Mouse (Mus musculus) urinary bladder, postnatal 36 days (tissue): Measurements from ENCODE around the gene Mcfd2.
A peak's percentile ranks its signal among the peaks of the same experiment; 100 is the strongest.

ENCODE experiments used
- DNase-seq, 2 experiments: peaks; one replicate each; pipeline ENCODE4 v3.0.0; 2022; ENCODE audit warnings: low spot score in 2 of 2, mixed read lengths in 1 of 2

Gene Mcfd2

GRCm38 (mm10) chr17:87288131-87288530, 22.4 kb upstream of the Mcfd2 start:
- DNase-seq, result peak in 1 of 2 experiments; percentile 12

DNA sequence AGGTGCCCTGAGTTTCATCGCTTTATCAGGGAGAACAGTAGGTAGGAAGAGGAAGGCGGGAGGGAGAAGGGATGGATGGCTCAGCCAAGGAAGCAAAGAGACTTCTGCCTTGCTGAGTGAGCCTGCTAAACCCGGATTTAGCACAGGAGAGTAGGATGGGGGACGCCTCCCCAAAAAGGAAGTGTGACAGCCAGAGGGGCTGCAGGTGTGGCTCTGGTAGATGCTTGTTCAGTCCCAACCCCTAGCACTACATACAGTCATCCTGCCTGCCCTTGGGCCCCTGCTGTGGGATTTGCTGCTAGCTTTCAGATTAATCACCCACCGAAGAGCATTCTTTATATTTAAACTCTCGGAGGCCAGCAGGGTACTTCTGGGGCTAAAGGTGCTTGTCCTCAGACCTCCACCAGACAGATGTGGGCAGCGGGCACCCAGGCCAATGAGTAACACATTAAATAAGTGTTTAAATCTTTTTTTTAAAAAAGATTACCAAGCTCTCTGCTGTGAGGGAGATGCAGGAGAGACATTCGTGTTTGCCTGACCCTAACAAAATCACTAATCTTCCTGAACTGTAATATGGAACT, 21.6 kb upstream of the Mcfd2 start:
- no peak for DNase-seq

GRCm38 (mm10) chr17:87286481-87287143, 20.9 kb upstream of the Mcfd2 start:
- no peak for DNase-seq

- DNase-seq, result no peak
Observed at GRCm38 (mm10) chr17:87285731-87286465, 20.2 kb upstream of the Mcfd2 start.

DNA sequence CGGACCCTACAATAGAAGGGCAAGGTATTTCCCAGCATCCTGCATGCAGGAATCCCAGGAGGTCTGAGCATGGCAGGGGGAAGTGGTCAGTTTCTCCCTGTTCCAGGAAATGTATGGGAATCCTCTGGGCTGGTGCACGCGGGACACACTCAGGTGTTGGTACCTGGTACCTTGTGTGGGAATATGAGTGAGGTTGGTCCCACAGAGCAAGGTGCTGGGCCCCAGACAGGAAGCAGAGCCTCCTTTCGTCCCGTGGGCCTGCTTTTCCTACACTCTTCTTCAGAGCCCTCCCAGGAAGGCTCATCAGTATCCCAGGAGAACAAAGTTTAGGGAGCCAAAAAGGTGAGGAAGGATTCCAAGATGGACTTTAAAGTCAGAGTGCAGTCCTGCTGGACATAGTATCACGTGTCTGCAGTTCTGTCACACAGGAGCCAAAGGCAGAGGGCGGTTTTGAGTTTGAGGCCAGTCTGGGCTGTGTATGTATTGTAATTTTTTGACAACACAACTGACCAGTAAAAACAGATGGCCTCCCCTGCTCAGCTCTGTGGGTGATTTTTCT, 18.8 kb upstream of the Mcfd2 start:
- no peak for DNase-seq

- DNase-seq, result peak in 1 of 2 experiments; percentile 44
Observed at GRCm38 (mm10) chr17:87283755-87284481, 18.2 kb upstream of the Mcfd2 start.

DNA sequence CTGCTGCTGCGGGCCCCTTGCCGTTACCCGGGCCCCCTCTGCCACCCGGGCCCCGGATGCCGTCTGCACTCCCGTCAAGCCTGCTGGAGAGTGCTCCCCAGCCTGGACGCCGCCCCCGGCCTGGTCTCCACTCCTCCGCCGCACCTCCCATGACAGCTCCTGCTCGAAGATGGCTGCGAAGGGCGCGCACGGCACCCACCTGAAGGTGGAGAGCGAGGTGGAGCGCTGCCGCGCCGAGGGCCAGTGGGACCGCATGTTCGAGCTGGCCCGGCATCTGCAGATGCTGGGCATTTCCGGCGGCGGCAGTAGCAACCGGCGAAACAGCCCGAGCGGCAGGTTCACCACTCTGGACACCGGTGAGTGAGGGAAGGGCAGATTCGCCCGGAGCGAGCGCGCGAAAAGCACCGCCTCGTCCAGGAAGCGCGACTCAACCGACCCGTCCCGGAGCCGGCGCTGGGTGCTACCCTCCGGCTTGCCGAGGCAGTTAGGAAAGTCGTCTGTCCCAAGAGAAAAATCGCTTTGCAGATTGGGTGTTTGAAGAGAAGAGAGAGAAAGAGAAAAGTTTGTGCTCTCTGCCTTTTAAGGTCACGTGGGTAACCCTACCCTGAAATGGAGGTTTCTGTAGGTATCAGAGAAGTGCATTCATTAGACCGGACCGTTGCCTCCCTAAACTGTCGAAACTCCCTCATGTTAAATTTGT, 17.5 kb upstream of the Mcfd2 start:
- DNase-seq, result peak; percentile 57 to 62

DNA sequence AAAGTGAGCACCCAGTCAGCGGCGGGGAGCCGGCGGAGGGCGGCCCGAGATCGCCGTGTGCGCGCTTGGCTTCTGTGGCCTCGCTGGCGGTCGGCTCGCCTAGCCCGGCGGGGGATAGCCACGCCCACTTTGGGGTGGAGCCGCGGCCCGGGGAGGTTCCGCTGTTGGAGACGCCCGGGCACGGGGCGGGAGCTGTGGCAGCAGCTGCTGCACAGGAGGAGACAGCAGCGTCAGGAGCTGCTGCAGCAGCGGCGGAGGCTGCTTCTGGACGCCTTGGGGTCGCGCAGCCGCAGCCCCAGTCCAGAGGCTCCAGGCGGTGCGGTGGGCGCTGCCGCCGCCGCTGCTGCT, 16.9 kb upstream of the Mcfd2 start, which contains the start of gene Ttc7:
Gene Ttc7 (plus strand): TSS at position 181 of the 348 bp plus-strand sequence.
- DNase-seq, result peak; percentile 97 to 99

GRCm38 (mm10) chr17:87282007-87282705, 16.4 kb upstream of the Mcfd2 start:
- DNase-seq, result peak; percentile 93 to 94

- no peak for DNase-seq
Observed at GRCm38 (mm10) chr17:87275363-87276341, 9.9 kb upstream of the Mcfd2 start.

DNA sequence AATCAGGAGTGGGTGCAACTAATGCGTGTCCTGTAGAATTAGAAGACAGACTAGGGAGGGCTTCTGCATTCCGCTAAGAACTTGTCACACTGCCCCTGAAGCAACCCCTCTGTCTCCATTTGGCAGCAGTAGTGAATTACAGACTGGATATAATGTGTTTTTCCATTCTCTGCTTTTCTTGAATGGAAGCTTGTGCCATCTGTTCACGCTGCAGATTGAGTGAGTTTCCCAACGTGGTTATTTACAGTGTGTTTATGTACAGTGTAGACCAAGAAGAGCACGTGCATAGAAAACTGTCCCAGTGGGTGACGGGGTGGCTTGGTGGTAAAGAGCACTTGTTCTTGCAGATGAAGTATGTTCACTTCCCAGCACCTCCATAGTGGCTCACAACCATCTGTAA, 3.7 kb upstream of the Mcfd2 start:
- no peak for DNase-seq

DNA sequence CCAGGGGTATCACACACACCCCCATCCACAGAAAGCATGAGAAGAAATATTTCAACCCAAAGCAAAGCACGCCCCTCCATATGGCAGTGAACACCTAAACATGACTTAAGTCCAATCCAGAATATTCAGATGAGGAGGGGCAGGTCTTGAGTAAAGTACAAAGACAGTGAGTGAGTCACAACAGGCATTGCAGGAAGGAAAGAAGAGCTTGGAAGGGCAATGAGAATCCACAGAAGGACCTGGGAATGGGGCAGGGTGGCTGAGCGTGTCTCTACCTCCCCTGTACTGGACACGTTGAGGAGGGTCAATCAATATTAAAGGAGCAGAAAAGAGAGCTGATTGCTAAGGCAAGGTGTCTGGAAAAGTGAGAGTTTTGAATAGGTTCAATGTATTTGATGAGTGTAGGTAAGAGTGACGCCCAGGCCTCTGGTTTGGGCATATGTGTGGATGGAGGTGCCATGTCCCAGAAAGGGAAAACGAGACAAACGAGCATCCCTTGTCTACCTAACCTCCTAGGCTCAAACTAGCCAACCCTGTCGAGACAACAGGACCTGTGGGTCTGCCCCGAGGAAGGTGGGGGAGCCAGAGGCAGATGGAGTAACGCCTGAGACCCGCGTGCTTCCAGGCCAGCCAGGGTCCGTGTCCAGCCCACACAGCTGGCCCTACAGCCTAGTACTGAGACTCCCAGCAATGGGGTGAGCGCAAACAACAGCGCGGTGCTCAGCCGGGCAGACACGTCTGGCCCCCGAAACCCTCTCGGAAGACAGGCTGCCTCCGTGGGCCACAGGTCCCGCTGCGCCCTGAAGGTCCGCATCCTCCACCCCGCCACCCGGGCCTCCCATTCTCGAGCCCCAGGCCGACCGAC, 576 bp downstream of the Mcfd2 start:
- DNase-seq, result no peak

- no peak for DNase-seq
Observed at GRCm38 (mm10) chr17:87264054-87264830, 1.5 kb downstream of the Mcfd2 start.

- DNase-seq, result no peak
Observed at GRCm38 (mm10) chr17:87263401-87263800, 2.3 kb downstream of the Mcfd2 start.

DNA sequence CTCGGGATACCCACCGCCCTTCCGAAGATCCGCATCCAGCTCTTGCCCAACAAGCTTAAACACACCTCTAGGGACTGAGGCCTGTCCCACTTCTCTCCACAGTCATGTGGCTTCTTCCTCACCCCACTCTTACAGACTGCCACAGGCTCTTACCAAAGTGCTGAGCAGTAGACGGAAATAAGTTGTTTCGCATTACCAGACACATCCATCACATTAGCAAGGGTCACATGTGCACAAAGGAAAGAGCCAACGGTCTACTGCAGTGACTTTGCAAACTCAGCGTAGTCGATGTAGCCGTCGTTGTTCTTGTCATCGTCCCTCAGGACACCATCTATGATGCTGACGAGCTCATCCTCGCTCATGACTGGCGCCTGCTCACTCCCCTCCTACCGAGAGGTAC, 10.1 kb downstream of the Mcfd2 start:
- DNase-seq, result no peak

DNA sequence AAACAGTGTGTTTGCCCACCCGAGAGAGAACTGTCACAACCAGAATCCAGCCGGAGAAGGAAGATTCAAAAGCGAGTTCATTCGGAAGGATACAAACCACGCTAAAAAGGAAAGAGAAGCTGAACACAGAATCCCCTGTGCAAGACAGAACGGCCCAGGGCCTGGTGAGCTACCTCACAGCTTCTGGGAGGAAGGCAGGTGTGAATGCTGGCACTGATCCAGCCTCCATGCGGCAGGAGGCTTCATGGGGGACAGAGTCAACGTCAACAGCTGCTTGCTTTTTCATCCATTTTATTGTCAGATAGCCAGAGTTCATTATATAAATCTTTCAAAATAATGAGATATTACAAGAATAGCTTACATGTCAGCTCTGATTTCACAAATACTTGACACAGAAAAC, 11.4 kb downstream of the Mcfd2 start:
- DNase-seq, result no peak

- DNase-seq, result no peak
Observed at GRCm38 (mm10) chr17:87246103-87246502, 19.6 kb downstream of the Mcfd2 start.

DNA sequence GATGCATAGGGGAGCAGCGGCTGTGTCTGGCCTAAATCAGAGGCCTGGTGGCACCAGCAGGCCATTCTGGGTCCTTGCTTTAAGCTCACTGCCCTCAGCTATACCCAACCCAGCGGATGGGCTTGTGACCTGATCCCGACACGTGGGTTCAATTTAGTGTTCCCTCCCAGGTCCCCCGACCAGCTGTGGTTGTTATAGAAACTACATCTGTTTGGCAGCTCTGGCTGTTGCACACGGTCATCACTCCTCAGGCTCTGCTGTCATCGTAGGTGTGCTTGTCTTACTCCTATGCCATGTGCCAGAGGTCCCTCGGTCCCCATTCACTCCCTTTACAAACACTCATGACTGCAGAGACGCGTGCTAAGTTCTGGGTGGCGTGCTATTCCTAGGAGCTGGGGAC, 27.9 kb downstream of the Mcfd2 start:
- no peak for DNase-seq
